Mouse (Mus musculus) testis, adult 10 weeks (tissue): ENCODE measurements around the gene Hdac9. TPM values are rescaled to one million over a fixed set of nuclear protein-coding genes. Genes with fewer than 3 reads are reported as not detected.

Source experiments
- polyA plus RNA-seq: library from polyadenylated mRNA; stranded (reverse); fragments of 350-450 nt; fragmentation: Illumina TruSeq; extraction: RNeasy Lipid Tissue Mini Kit (QIAGEN cat#74804); gene quantifications from one replicate; pipeline ENCODE4 v1.2.3, GENCODE M21; 2014; ENCODE audit warnings: low read depth, low replicate concordance

The Hdac9 gene
- 1.7 TPM for polyA plus RNA-seq

GRCm38 (mm10) chr12:34916995-34917394, at the start of gene Hdac9:
Gene Hdac9, minus strand, starts transcription at chr12:34917095.

Other genes starting within 250 kb of the Hdac9 start
- gene Prps1l1, start 67.7 kb upstream of the Hdac9 start, polyA plus RNA-seq: 161 TPM
- 148 TPM for gene Snx13, start 130.1 kb upstream of the Hdac9 start, polyA plus RNA-seq